Mouse (Mus musculus) brown adipose tissue, adult 24 weeks (tissue): ENCODE data around the gene Nadk. TPM values are rescaled to one million over a fixed set of nuclear protein-coding genes. Genes with fewer than 3 reads are reported as not detected.

Source experiments
- H3K27ac ChIP-seq: fragments of 200-500 bp; replicated peaks from 2 replicates; pipeline ENCODE4 v1.5.1; 2012; ENCODE audit warnings: low read depth, mild to moderate bottlenecking, low read length
- H3K4me1 ChIP-seq: fragments of 200-500 bp; 2 replicates; pipeline ENCODE4 v1.6.1; 2012; ENCODE audit warnings: low read length, mixed read lengths; ENCODE audit not compliant: control insufficient read depth, insufficient read depth, insufficient read length
- H3K4me3 ChIP-seq: fragments of 200-500 bp; 2 replicates; pipeline ENCODE4 v1.5.1; 2012; ENCODE audit warnings: low read depth, mild to moderate bottlenecking, low read length, moderate library complexity; ENCODE audit not compliant: insufficient read depth
- polyA plus RNA-seq: library from polyadenylated mRNA; stranded (reverse); fragments of >200 nt; gene quantifications from 2 replicates; pipeline ENCODE4 v1.2.4, GENCODE M21; 2012; ENCODE audit not compliant: missing spikeins, insufficient read depth, insufficient read length

Gene Nadk
- polyA plus RNA-seq, 1 experiment: 155 TPM

GRCm38 (mm10) chr4:155578336-155579125 lies 16.4 kb downstream of the Nadk start:
- Histone ChIP-seq H3K4me1 (peaks cover 21% of the 10 kb centered on the region), H3K27ac (peak overlapping the region; percentile 52), H3K4me3 (no peak overlapping the region)

- peaks cover 10% of the 10 kb centered on the region; the same call in 1 of the 2 replicates for H3K4me1 ChIP-seq
- no peak overlapping the region for H3K4me3 ChIP-seq
- no peak overlapping the region for H3K27ac ChIP-seq
These were observed 18.2 kb downstream of the Nadk start for GRCm38 (mm10) chr4:155580420-155580819.

GRCm38 (mm10) chr4:155582279-155582905 lies 20.2 kb downstream of the Nadk start:
- H3K4me1 ChIP-seq: peaks cover 9% of the 10 kb centered on the region; the same call in 1 of the 2 replicates
- no peak overlapping the region for H3K27ac ChIP-seq
- H3K4me3 ChIP-seq: no peak overlapping the region

GRCm38 (mm10) chr4:155589356-155589755 lies 27.2 kb downstream of the Nadk start:
- H3K4me3 ChIP-seq: no peak overlapping the region
- H3K4me1 ChIP-seq: no peaks in the 10 kb centered on the region
- H3K27ac ChIP-seq: no peak overlapping the region

- Histone ChIP-seq H3K4me1 (no peaks in the 10 kb centered on the region), H3K27ac (no peak overlapping the region)
These were observed 29.0 kb downstream of the Nadk start for GRCm38 (mm10) chr4:155591012-155591719.

GRCm38 (mm10) chr4:155593780-155594179 lies 31.6 kb downstream of the Nadk start:
- no peaks in the 10 kb centered on the region for H3K4me1 ChIP-seq
- H3K27ac ChIP-seq: no peak overlapping the region
- H3K4me3 ChIP-seq: no peak overlapping the region

More at GRCm38 (mm10) chr4:155591012-155591719, 29.0 kb downstream of the Nadk start:
- no peak overlapping the region for H3K4me3 ChIP-seq

- no peaks in the 10 kb centered on the region for H3K4me1 ChIP-seq
These were observed 33.6 kb downstream of the Nadk start for GRCm38 (mm10) chr4:155595777-155596176.

GRCm38 (mm10) chr4:155596606-155597005 lies 34.4 kb downstream of the Nadk start:
- H3K4me1 ChIP-seq: no peaks in the 10 kb centered on the region
- no peak overlapping the region for H3K4me3 ChIP-seq
- H3K27ac ChIP-seq: no peak overlapping the region

More at GRCm38 (mm10) chr4:155595777-155596176, 33.6 kb downstream of the Nadk start:
- no peak overlapping the region for H3K4me3 ChIP-seq
- no peak overlapping the region for H3K27ac ChIP-seq

- no peak overlapping the region for H3K4me3 ChIP-seq
- no peak overlapping the region for H3K27ac ChIP-seq
- H3K4me1 ChIP-seq: no peaks in the 10 kb centered on the region
These were observed 36.4 kb downstream of the Nadk start for GRCm38 (mm10) chr4:155598536-155598935.

- Histone ChIP-seq H3K27ac (peak overlapping the region; percentile 84), H3K4me3 (peak overlapping the region; percentile 45)
These were observed 38.0 kb downstream of the Nadk start for GRCm38 (mm10) chr4:155599901-155600825.

GRCm38 (mm10) chr4:155601091-155601996 lies 39.2 kb downstream of the Nadk start, which contains the start of gene Slc35e2:
Gene Slc35e2 (plus strand): TSS chr4:155601416.
- no peaks in the 10 kb centered on the region for H3K4me1 ChIP-seq
- H3K4me3 ChIP-seq: peak within 1 kb of the TSS; percentile 93

More at GRCm38 (mm10) chr4:155599901-155600825, 38.0 kb downstream of the Nadk start:
- H3K4me1 ChIP-seq: no peaks in the 10 kb centered on the region

GRCm38 (mm10) chr4:155601997-155602456 lies 39.8 kb downstream of the Nadk start:
- Histone ChIP-seq H3K27ac (peak overlapping the region; percentile 68), H3K4me1 (no peaks in the 10 kb centered on the region), H3K4me3 (peak overlapping the region; percentile 93)

More at GRCm38 (mm10) chr4:155601091-155601996, 39.2 kb downstream of the Nadk start, which contains the start of gene Slc35e2:
- peak within 1 kb of the TSS; percentile 100 for H3K27ac ChIP-seq

GRCm38 (mm10) chr4:155602753-155603152 lies 40.6 kb downstream of the Nadk start:
- H3K27ac ChIP-seq: no peak overlapping the region
- 0 out of 2 replicates have a peak overlapping the region, but pooled peaks have one; percentile 1 for H3K4me3 ChIP-seq
- H3K4me1 ChIP-seq: no peaks in the 10 kb centered on the region
